Mouse (Mus musculus) liver, embryonic 12.5 days (tissue): Measurements from ENCODE around the gene Mlf1. TPM values are rescaled to one million over a fixed set of nuclear protein-coding genes. Genes with fewer than 3 reads are reported as not detected.

ENCODE experiments used
- ATAC-seq: fragments of 200-750 bp; cut with Nextera tagmentation; 2 replicates; pipeline ENCODE4 v1.8.0; 2017; ENCODE audit warnings: moderate number of reproducible peaks, mild to moderate bottlenecking, moderate library complexity
- H3K27ac ChIP-seq: fragments of 300-500 bp; sonication (generic); 2 replicates; pipeline ENCODE4 v1.5.1; 2016; ENCODE audit warnings: mild to moderate bottlenecking
- H3K27me3 ChIP-seq: fragments of 300-500 bp; sonication (generic); replicated peaks from 2 replicates; pipeline ENCODE4 v1.6.1; 2016; ENCODE audit warnings: mild to moderate bottlenecking, moderate library complexity
- H3K36me3 ChIP-seq: fragments of 300-500 bp; sonication (generic); 2 replicates; pipeline ENCODE4 v1.6.1; 2016; ENCODE audit warnings: mild to moderate bottlenecking, moderate library complexity
- H3K4me1 ChIP-seq: fragments of 300-500 bp; sonication (generic); 2 replicates; pipeline ENCODE4 v1.6.1; 2016
- H3K4me2 ChIP-seq: fragments of 300-500 bp; sonication (generic); 2 replicates; pipeline ENCODE4 v1.6.1; 2016; ENCODE audit warnings: mild to moderate bottlenecking, moderate library complexity
- H3K4me3 ChIP-seq: fragments of 300-500 bp; sonication (generic); 2 replicates; pipeline ENCODE4 v1.5.1; 2016; ENCODE audit warnings: mild to moderate bottlenecking, moderate library complexity
- H3K9ac ChIP-seq: fragments of 300-500 bp; sonication (generic); 2 replicates; pipeline ENCODE4 v1.6.1; 2016; ENCODE audit warnings: mild to moderate bottlenecking, moderate library complexity
- H3K9me3 ChIP-seq: fragments of 300-500 bp; sonication (generic); replicated peaks from 2 replicates; pipeline ENCODE4 v1.6.1; 2016; ENCODE audit warnings: mild to moderate bottlenecking, moderate library complexity
- WGBS: fragments of 180-500 bp; shearing (Covaris S2); methylation state at CpG from one replicate; pipeline ENCODE4 v1.1.7; 2016; ENCODE audit not compliant: insufficient replicate concordance; 5-methylcytosine and 5-hydroxymethylcytosine counted together
- polyA plus RNA-seq: library from polyadenylated mRNA; unstranded; fragments of >200 nt; fragmentation: Nextera tagmentation; extraction: Ambion mirVana; gene quantifications from 2 replicates; pipeline ENCODE4 v1.2.1, GENCODE M21; 2016

The Mlf1 gene
- polyA plus RNA-seq, 1 experiment from 2014 or later, result 2.5 TPM

DNA sequence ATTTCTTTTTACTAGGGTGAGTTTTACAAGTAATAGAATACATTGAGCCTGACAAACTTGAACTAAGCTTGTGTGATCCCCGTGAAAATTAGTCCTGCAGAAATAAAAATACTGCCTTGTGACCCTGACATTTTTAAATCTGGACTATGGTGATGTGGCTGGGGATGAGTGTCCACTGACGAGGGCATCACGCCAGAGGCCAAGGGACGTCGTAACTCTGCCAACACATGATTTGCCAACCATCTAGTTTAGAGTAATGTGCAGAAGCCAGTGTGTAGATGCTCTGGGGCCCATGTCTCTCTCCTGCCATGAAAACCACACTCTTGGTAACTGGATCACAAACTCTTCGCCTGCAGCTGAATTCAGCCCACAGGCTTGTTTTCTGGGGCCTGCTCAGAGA, 6.4 kb upstream of the Mlf1 start:
- ATAC-seq, result no peak
- Histone ChIP-seq H3K9ac (no peak overlapping the region), H3K4me2 (no peak overlapping the region), H3K27me3 (peaks cover 9% of the 10 kb centered on the region), H3K4me3 (no peak overlapping the region), H3K27ac (no peak overlapping the region), H3K36me3 (no peaks in the 10 kb centered on the region), H3K9me3 (no peaks in the 10 kb centered on the region), H3K4me1 (no peaks in the 10 kb centered on the region)
- WGBS, result 69% methylated on average over 6 of the region's 6 CpGs

DNA sequence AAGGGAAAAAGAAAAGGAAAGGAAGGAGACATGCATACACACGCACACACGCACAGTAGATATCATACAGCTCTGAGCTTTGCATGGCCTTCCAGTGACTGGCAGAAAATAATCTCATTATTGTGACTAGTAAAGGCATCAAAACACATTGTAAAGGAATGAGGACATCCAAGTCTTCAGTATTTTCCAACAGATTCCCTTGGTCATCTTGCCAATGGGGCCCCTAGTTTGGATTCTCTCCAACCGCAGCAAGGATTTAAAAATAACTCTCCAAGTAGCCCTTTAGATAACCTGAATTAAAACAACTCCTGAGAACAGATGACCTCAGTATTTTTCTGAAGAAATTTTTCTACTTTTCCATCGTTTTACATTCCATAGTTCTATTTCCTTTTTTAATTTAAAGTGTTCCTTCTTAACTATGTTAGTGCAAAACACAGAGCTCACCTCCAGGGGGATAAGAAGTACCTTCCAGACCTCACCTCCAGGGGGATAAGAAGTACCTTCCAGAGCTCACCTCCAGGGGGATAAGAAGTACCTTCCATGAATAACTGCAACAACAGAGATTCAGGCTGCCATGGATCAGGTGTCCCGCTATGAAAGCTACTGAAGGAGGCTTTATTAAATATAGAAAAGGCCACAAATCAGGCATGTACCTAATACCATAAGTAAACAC, 4.4 kb upstream of the Mlf1 start:
- Histone ChIP-seq H3K36me3 (no peaks in the 10 kb centered on the region), H3K9ac (no peak overlapping the region), H3K27ac (no peak overlapping the region), H3K9me3 (no peaks in the 10 kb centered on the region), H3K4me1 (peaks cover 9% of the 10 kb centered on the region; the same call in 1 of the 2 replicates), H3K4me3 (no peak overlapping the region), H3K4me2 (no peak overlapping the region), H3K27me3 (peaks cover 26% of the 10 kb centered on the region)
- ATAC-seq, result no peak
- WGBS, result 58% methylated on average over 5 of the region's 5 CpGs

GRCm38 (mm10) chr3:67372194-67372593, 1.7 kb upstream of the Mlf1 start:
- H3K4me2 ChIP-seq, result no peak overlapping the region
- peaks cover 9% of the 10 kb centered on the region; the same call in 1 of the 2 replicates for H3K4me1 ChIP-seq
- H3K9ac ChIP-seq, result no peak overlapping the region
- peaks cover 34% of the 10 kb centered on the region for H3K27me3 ChIP-seq
- no peak for ATAC-seq
- H3K4me3 ChIP-seq, result no peak overlapping the region
- H3K36me3 ChIP-seq, result no peaks in the 10 kb centered on the region
- WGBS, result 54% methylated on average over 4 of the region's 4 CpGs
- no peak overlapping the region for H3K27ac ChIP-seq
- H3K9me3 ChIP-seq, result no peaks in the 10 kb centered on the region

- Histone ChIP-seq H3K27ac (no peak overlapping the region), H3K9me3 (no peaks in the 10 kb centered on the region), H3K36me3 (no peaks in the 10 kb centered on the region), H3K4me2 (no peak overlapping the region), H3K4me3 (no peak overlapping the region), H3K27me3 (peaks cover 34% of the 10 kb centered on the region), H3K9ac (no peak overlapping the region), H3K4me1 (peaks cover 9% of the 10 kb centered on the region; the same call in 1 of the 2 replicates)
- ATAC-seq, result no peak
- 46% methylated on average over 5 of the region's 5 CpGs for WGBS
Measured at GRCm38 (mm10) chr3:67372781-67373180, 1.1 kb upstream of the Mlf1 start.

DNA sequence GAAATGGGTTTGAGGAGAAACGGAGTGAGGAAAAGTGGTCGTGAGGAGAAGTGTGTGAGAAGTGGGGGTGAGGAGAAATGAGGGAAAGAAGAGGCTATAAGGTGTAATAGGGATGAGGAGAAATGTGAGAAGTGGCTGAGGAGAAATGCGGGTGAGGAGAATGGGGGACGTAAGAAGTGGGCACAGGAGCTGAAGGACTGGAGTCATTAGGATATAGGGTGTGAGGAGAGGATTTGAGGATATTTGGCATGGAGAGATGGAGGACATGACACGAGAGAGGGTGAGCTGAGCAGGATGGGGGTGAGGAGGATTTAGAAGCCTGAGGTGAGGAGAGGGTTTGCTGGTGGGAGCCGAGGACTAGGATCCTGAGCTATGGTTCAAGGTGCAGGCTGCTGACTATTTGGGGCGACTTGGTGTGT, 472 bp downstream of the Mlf1 start:
- peaks cover 34% of the 10 kb centered on the region for H3K27me3 ChIP-seq
- H3K36me3 ChIP-seq, result no peaks in the 10 kb centered on the region
- H3K4me1 ChIP-seq, result peaks cover 9% of the 10 kb centered on the region; the same call in 1 of the 2 replicates
- ATAC-seq, result no peak
- no peak overlapping the region for H3K27ac ChIP-seq
- WGBS, result 36% methylated on average over 7 of the region's 7 CpGs
- peak overlapping the region; percentile 76 for H3K4me2 ChIP-seq
- H3K4me3 ChIP-seq, result peak overlapping the region; percentile 45
- H3K9me3 ChIP-seq, result no peaks in the 10 kb centered on the region
- no peak overlapping the region for H3K9ac ChIP-seq

DNA sequence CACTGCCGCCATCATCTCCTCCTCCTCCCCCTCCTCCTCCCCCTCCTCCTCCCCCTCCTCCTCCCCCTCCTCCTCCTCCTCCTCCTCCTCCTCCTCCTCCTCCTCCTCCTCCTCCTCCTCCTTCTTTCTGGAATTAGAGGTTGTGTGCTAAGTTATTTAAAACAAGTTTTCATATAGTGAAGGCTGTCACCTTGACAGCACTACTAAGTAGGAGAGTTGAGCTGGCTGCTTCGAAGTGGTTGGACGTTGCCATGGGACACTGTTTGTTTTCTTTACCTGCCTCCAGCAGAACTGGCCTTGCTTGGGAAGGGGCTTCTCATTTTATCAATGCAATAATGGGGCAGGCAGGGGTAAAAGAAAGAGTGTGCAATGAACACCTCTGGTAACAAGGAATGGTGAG, 1.2 kb downstream of the Mlf1 start, which contains the start of gene Gm17402:
Gm17402 (minus strand) TSS at position 101 of the 400 bp plus-strand sequence.
- no peak for ATAC-seq
- H3K4me2 ChIP-seq, result peak within 1 kb of the TSS; percentile 76
- H3K4me3 ChIP-seq, result peak within 1 kb of the TSS; percentile 45
- H3K9me3 ChIP-seq, result no peaks in the 10 kb centered on the region
- 43% methylated on average over 3 of the region's 3 CpGs for WGBS
- no peaks in the 10 kb centered on the region for H3K36me3 ChIP-seq
- H3K27ac ChIP-seq, result no peak within 1 kb of the TSS
- H3K27me3 ChIP-seq, result peaks cover 34% of the 10 kb centered on the region
- no peak within 1 kb of the TSS for H3K9ac ChIP-seq
- H3K4me1 ChIP-seq, result peaks cover 9% of the 10 kb centered on the region; the same call in 1 of the 2 replicates

- H3K4me3 ChIP-seq, result no peak overlapping the region
- no peaks in the 10 kb centered on the region for H3K9me3 ChIP-seq
- no peak overlapping the region for H3K9ac ChIP-seq
- no peak for ATAC-seq
- peaks cover 9% of the 10 kb centered on the region; the same call in 1 of the 2 replicates for H3K4me1 ChIP-seq
- H3K36me3 ChIP-seq, result no peaks in the 10 kb centered on the region
- no peak overlapping the region for H3K27ac ChIP-seq
- no peak overlapping the region for H3K4me2 ChIP-seq
- H3K27me3 ChIP-seq, result peaks cover 17% of the 10 kb centered on the region
Measured at GRCm38 (mm10) chr3:67378215-67378614, 4.3 kb downstream of the Mlf1 start.

GRCm38 (mm10) chr3:67429338-67429998, 55.6 kb downstream of the Mlf1 start:
- H3K27me3 ChIP-seq, result no peaks in the 10 kb centered on the region
- H3K4me3 ChIP-seq, result peak overlapping the region; percentile 80
- peaks cover 12% of the 10 kb centered on the region for H3K9me3 ChIP-seq
- peak overlapping the region; percentile 72 for H3K4me2 ChIP-seq
- WGBS, result 27% methylated on average over 8 of the region's 8 CpGs
- ATAC-seq, result peak; percentile 33; the same call in 1 of the 2 replicates
- H3K9ac ChIP-seq, result no peak overlapping the region
- H3K36me3 ChIP-seq, result peaks cover 28% of the 10 kb centered on the region
- H3K27ac ChIP-seq, result no peak overlapping the region
- H3K4me1 ChIP-seq, result peaks cover 12% of the 10 kb centered on the region

DNA sequence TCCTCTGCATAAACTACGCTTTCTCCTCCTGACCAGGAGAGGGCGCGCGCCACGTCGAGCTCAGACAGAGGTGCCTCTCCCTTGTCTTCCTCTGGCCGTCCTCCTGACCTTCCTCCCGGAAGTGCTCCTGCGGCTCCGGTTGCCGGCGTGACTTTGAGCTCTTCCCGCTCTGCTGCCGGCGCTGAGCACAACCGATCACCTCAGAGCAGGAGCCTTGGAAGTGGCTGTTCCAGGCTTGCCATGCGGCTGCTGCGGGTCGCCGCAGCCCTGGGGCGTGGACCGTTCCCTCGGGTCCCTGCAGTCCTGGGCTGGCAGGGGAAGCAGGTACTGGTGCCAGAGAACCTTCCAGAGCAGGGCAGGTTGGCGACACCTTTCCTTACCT, 56.1 kb downstream of the Mlf1 start, which contains the start of gene Gfm1:
Gfm1 (plus strand) TSS at position 98 of the 382 bp plus-strand sequence.
- Histone ChIP-seq H3K9ac (peak within 1 kb of the TSS; percentile 81), H3K36me3 (peaks cover 33% of the 10 kb centered on the region), H3K9me3 (peaks cover 12% of the 10 kb centered on the region), H3K4me3 (peak within 1 kb of the TSS; percentile 80), H3K4me2 (peak within 1 kb of the TSS; percentile 72), H3K27me3 (no peaks in the 10 kb centered on the region), H3K27ac (peak within 1 kb of the TSS; percentile 30; the same call in 1 of the 2 replicates), H3K4me1 (peaks cover 12% of the 10 kb centered on the region)
- under 1% methylated on average over 24 of the region's 24 CpGs for WGBS
- ATAC-seq, result peak; percentile 93

DNA sequence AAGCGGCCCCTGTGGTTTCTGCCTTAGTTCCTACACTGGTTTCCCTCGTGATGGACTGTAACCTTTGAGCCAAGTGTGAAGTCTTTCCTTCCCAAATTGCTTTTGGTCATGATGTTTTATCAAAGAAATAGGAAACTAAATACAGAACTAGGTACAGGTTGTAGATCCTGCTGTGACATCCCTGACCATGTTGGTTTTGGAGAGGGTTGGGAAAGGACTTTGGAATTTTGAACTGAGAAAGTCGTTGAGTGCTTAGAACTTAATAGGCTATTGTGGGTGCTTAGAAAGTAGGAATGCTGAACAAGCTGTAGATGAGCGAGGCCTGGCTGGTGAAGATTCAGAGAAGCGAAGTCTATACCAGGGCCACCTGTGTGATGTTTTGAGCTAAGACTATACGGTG, 60.1 kb downstream of the Mlf1 start:
- ATAC-seq, result no peak
- Histone ChIP-seq H3K4me3 (no peak overlapping the region), H3K36me3 (peaks cover 72% of the 10 kb centered on the region), H3K4me1 (peaks cover 12% of the 10 kb centered on the region), H3K9ac (no peak overlapping the region), H3K4me2 (no peak overlapping the region), H3K27me3 (no peaks in the 10 kb centered on the region), H3K9me3 (no peaks in the 10 kb centered on the region), H3K27ac (no peak overlapping the region)
- WGBS, result 83% methylated on average over 6 of the region's 6 CpGs

GRCm38 (mm10) chr3:67447143-67447542, 73.2 kb downstream of the Mlf1 start:
- WGBS, result 88% methylated on average over 2 of the region's 2 CpGs
- Histone ChIP-seq H3K27ac (no peak overlapping the region), H3K36me3 (peaks cover 88% of the 10 kb centered on the region), H3K4me2 (no peak overlapping the region), H3K9me3 (no peaks in the 10 kb centered on the region), H3K9ac (no peak overlapping the region), H3K4me3 (no peak overlapping the region), H3K27me3 (no peaks in the 10 kb centered on the region), H3K4me1 (no peaks in the 10 kb centered on the region)
- ATAC-seq, result no peak
